Comparison of ENCODE assay signal across 9 mouse cellular contexts in the genomic region with DNA sequence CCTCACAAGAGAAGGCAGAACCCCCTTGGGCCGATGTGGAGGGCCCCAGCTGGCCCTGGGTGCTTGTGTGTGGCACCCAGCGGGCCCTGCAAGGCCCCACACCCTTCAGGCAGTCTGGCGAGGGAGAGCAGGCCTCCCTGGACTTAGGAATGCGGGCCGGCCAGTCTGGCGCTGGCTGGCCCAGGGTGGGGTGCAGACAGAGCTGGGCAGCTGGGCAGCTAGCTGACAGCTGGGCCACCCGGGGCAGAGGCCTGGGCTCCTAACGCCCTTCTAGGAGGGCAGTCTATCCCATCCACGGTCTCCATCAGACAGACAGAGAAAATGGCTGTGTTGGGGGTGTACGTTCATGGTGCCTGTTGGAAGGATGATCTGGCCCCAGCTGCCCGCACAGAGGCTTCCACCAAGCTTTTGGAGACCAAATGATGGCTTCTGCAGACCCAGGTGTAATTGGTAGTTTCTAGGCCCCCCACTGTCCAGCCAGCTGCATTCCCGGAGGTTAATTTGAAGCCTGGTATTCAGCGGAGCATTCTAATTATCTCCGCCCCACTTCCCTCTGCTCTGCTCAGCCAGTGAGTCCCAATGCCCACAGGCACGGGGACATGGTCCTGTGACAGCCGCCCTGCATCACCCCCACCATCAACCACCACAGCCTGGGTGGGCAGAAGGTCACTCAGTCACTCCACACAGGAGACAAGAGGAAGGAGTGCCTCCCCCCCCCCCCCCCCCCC. TPM values are rescaled to one million over a fixed set of nuclear protein-coding genes. Genes with fewer than 3 reads are reported as not detected.
A peak's percentile ranks its signal among the peaks of the same experiment; 100 is the strongest.
DNase-seq lines count a peak whose midpoint lies in the region; ATAC-seq and TF ChIP-seq lines count a peak whose summit lies in the region.
"Had no signal": no experiment of that assay in that cellular context is flagged by ENCODE, and none has a peak within 500 bp of the region (broad histone marks: within the 10 kb centered on the region; RNA-seq: fewer than 3 reads in every experiment).

No protein-coding gene starts in this region.

- no peak for ATAC-seq in erythroblast, adult 5-6 weeks (replicated peaks; ENCODE audit: low FRiP score, poor library complexity, severe bottlenecking)
- ATAC-seq in forebrain, postnatal 0 days: 0 out of 2 replicates have a peak, but pooled peaks have one; percentile 32
- peak; percentile 62 for ATAC-seq in midbrain, embryonic 16.5 days
- ATAC-seq in megakaryocyte-erythroid progenitor cell, adult 5-6 weeks (replicated peaks; ENCODE audit: low FRiP score, low TSS enrichment, poor library complexity, severe bottlenecking): no peak

- TF ChIP-seq CTCF in forebrain, postnatal 0 days (IDR thresholded peaks at IDR 0.05; ENCODE audit: low read depth): no peak

- H3K4me1 ChIP-seq in erythroblast, embryonic 14.5 days (ENCODE audit: control insufficient read depth): peaks cover 72% of the 10 kb centered on the region
- H3K4me1 ChIP-seq in forebrain, postnatal 0 days (ENCODE audit: insufficient read depth): no peaks in the 10 kb centered on the region
- peaks cover 59% of the 10 kb centered on the region for H3K4me1 ChIP-seq in limb, embryonic 10.5 days
- H3K4me1 ChIP-seq in midbrain, embryonic 16.5 days (ENCODE audit: control insufficient read depth, insufficient read depth, low read length): peaks cover 3% of the 10 kb centered on the region; the same call in 1 of the 2 replicates

- no peaks in the 10 kb centered on the region for H3K27me3 ChIP-seq in erythroblast, embryonic 14.5 days (ENCODE audit: control insufficient read depth)
- H3K27me3 ChIP-seq in forebrain, postnatal 0 days (ENCODE audit: insufficient read depth, low read length): no peaks in the 10 kb centered on the region
- no peaks in the 10 kb centered on the region for H3K27me3 ChIP-seq in limb, embryonic 10.5 days (ENCODE audit: low read depth, poor library complexity, severe bottlenecking)
- no peaks in the 10 kb centered on the region for H3K27me3 ChIP-seq in midbrain, embryonic 16.5 days (ENCODE audit: control insufficient read depth, insufficient read depth, low read depth, low read length)

- no peak overlapping the region for H3K4me2 ChIP-seq in forebrain, postnatal 0 days (ENCODE audit: low read depth)
- H3K4me2 ChIP-seq in midbrain, embryonic 16.5 days (ENCODE audit: low read length): no peak overlapping the region

- peak overlapping the region; percentile 29 for H3K4me3 ChIP-seq in erythroblast, embryonic 14.5 days (replicated peaks)
- H3K4me3 ChIP-seq in forebrain, postnatal 0 days (ENCODE audit: low read depth, low read length): no peak overlapping the region
- peak overlapping the region; percentile 26 for H3K4me3 ChIP-seq in limb, embryonic 10.5 days
- H3K4me3 ChIP-seq in midbrain, embryonic 16.5 days (ENCODE audit: low read depth, low read length): no peak overlapping the region

- no peak overlapping the region for H3K27ac ChIP-seq in forebrain, postnatal 0 days (ENCODE audit: low read depth, low read length)
- H3K27ac ChIP-seq in limb, embryonic 10.5 days: peak overlapping the region; percentile 85
- H3K27ac ChIP-seq in midbrain, embryonic 16.5 days (ENCODE audit: low read length): no peak overlapping the region

- H3K9me3 ChIP-seq in erythroblast, embryonic 14.5 days (ENCODE audit: control insufficient read depth, low read length): no peaks in the 10 kb centered on the region
- H3K9me3 ChIP-seq in forebrain, postnatal 0 days (ENCODE audit: low read length): no peaks in the 10 kb centered on the region
- H3K9me3 ChIP-seq in limb, embryonic 10.5 days (replicated peaks): no peaks in the 10 kb centered on the region
- no peaks in the 10 kb centered on the region for H3K9me3 ChIP-seq in midbrain, embryonic 16.5 days (replicated peaks; ENCODE audit: control insufficient read depth, low read length, poor library complexity, severe bottlenecking)

- WGBS in forebrain, postnatal 0 days: 19% methylated on average over 16 of the region's 16 CpGs
- 19% methylated on average over 16 of the region's 16 CpGs for WGBS in limb, embryonic 10.5 days
- 21% methylated on average over 16 of the region's 16 CpGs for WGBS in midbrain, embryonic 16.5 days

- no peak for DNase-seq in forebrain, postnatal 0 days
- peak; percentile 77 for DNase-seq in limb, embryonic 10.5 days (ENCODE audit: low spot score)
- DNase-seq in right cerebral cortex, postnatal 4 days: no peak
- DNase-seq in testis, postnatal 10 days (ENCODE audit: low spot score): no peak

- H3K36me3 ChIP-seq in erythroblast, embryonic 14.5 days (ENCODE audit: control insufficient read depth): peaks cover 28% of the 10 kb centered on the region
- H3K36me3 ChIP-seq in forebrain, postnatal 0 days (ENCODE audit: insufficient read depth): peaks cover 11% of the 10 kb centered on the region; the same call in 1 of the 2 replicates
- H3K36me3 ChIP-seq in limb, embryonic 10.5 days: peaks cover 79% of the 10 kb centered on the region
- H3K36me3 ChIP-seq in midbrain, embryonic 16.5 days (ENCODE audit: control insufficient read depth, insufficient read depth, low read length): peaks cover 13% of the 10 kb centered on the region; the same call in 1 of the 2 replicates

- no peak overlapping the region for H3K9ac ChIP-seq in forebrain, postnatal 0 days
- 0 out of 2 replicates have a peak overlapping the region, but pooled peaks have one; percentile 10 for H3K9ac ChIP-seq in midbrain, embryonic 16.5 days (ENCODE audit: low read depth, low read length)

RNA-seq across cellular contexts. Expression of gene Wdr18, which starts 14.3 kb away (rescaled TPM):
- 4.4 and 4.9 TPM in 2 replicates for polyA plus RNA-seq in erythroblast, embryonic 14.5 days (2012)
- 4.0 and 7.5 TPM in 2 replicates for total RNA-seq in erythroblast, adult 5-6 weeks (2015; ENCODE audit: low replicate concordance)
- 2.5 and 14.2 TPM in 2 replicates for total RNA-seq in erythroblast, adult 5-6 weeks (2017; ENCODE audit: low replicate concordance)
- 58.2 and 84.6 TPM in 2 replicates for total RNA-seq in forebrain, postnatal 0 days (2014; rRNA removed)
- 91.9 and 107 TPM in 2 replicates for polyA plus RNA-seq in forebrain, postnatal 0 days (2015; fragmentation: Nextera tagmentation; extraction: Ambion mirVana)
- 174 and 201 TPM in 2 replicates for polyA plus RNA-seq in limb, embryonic 10.5 days (2016; fragmentation: Nextera tagmentation; extraction: Ambion mirVana)
- 79.5 and 89.4 TPM in 2 replicates for polyA plus RNA-seq in midbrain, embryonic 16.5 days (2015; fragmentation: Nextera tagmentation; extraction: Ambion mirVana)
- 82.9 and 86.4 TPM in 2 replicates for total RNA-seq in megakaryocyte-erythroid progenitor cell, adult 5-6 weeks (2014; fragmentation: Nextera tagmentation)
- total RNA-seq in megakaryocyte-erythroid progenitor cell, adult 5-6 weeks (2017): 23.4 and 24.8 TPM in 2 replicates

RNA-seq across cellular contexts. Expression of gene Arid3a, which starts 18.8 kb away (rescaled TPM):
- polyA plus RNA-seq in erythroblast, embryonic 14.5 days (2012): 1.0 and 1.4 TPM in 2 replicates
- total RNA-seq in erythroblast, adult 5-6 weeks (2015; ENCODE audit: low replicate concordance): 6.3 and 8.8 TPM in 2 replicates
- total RNA-seq in erythroblast, adult 5-6 weeks (2017; ENCODE audit: low replicate concordance): 10.5 and 14.7 TPM in 2 replicates
- total RNA-seq in forebrain, postnatal 0 days (2014; rRNA removed): 7.1 and 7.9 TPM in 2 replicates
- polyA plus RNA-seq in forebrain, postnatal 0 days (2015; fragmentation: Nextera tagmentation; extraction: Ambion mirVana): 1.0 and 2.1 TPM in 2 replicates
- 18.2 and 29.4 TPM in 2 replicates for polyA plus RNA-seq in limb, embryonic 10.5 days (2016; fragmentation: Nextera tagmentation; extraction: Ambion mirVana)
- polyA plus RNA-seq in midbrain, embryonic 16.5 days (2015; fragmentation: Nextera tagmentation; extraction: Ambion mirVana): 1.7 and 2.2 TPM in 2 replicates
- total RNA-seq in megakaryocyte-erythroid progenitor cell, adult 5-6 weeks (2014; fragmentation: Nextera tagmentation): 4.4 and 5.9 TPM in 2 replicates
- 5.4 and 6.0 TPM in 2 replicates for total RNA-seq in megakaryocyte-erythroid progenitor cell, adult 5-6 weeks (2017)

RNA-seq across cellular contexts. Expression of gene R3hdm4, which starts 24.7 kb away (rescaled TPM):
- polyA plus RNA-seq in erythroblast, embryonic 14.5 days (2012): 9.9 and 13.0 TPM in 2 replicates
- total RNA-seq in erythroblast, adult 5-6 weeks (2015; ENCODE audit: low replicate concordance): 42.8 and 46.1 TPM in 2 replicates
- total RNA-seq in erythroblast, adult 5-6 weeks (2017; ENCODE audit: low replicate concordance): 25.0 and 28.3 TPM in 2 replicates
- total RNA-seq in forebrain, postnatal 0 days (2014; rRNA removed): 117 and 129 TPM in 2 replicates
- polyA plus RNA-seq in forebrain, postnatal 0 days (2015; fragmentation: Nextera tagmentation; extraction: Ambion mirVana): 282 and 333 TPM in 2 replicates
- polyA plus RNA-seq in limb, embryonic 10.5 days (2016; fragmentation: Nextera tagmentation; extraction: Ambion mirVana): 116 and 143 TPM in 2 replicates
- polyA plus RNA-seq in midbrain, embryonic 16.5 days (2015; fragmentation: Nextera tagmentation; extraction: Ambion mirVana): 273 and 293 TPM in 2 replicates
- total RNA-seq in megakaryocyte-erythroid progenitor cell, adult 5-6 weeks (2014; fragmentation: Nextera tagmentation): 80.3 and 91.7 TPM in 2 replicates
- total RNA-seq in megakaryocyte-erythroid progenitor cell, adult 5-6 weeks (2017): 35.5 and 38.9 TPM in 2 replicates

RNA-seq across cellular contexts. Expression of gene Grin3b, which starts 24.8 kb away (rescaled TPM):
- polyA plus RNA-seq in erythroblast, embryonic 14.5 days (2012): 0.01 TPM in 1 of 2 replicates, not detected in the other
- not detected in 2 replicates for total RNA-seq in erythroblast, adult 5-6 weeks (2015; ENCODE audit: low replicate concordance)
- not detected in 2 replicates for total RNA-seq in erythroblast, adult 5-6 weeks (2017; ENCODE audit: low replicate concordance)
- total RNA-seq in forebrain, postnatal 0 days (2014; rRNA removed): 0.14 and 0.15 TPM in 2 replicates
- polyA plus RNA-seq in forebrain, postnatal 0 days (2015; fragmentation: Nextera tagmentation; extraction: Ambion mirVana): 0.09 and 0.18 TPM in 2 replicates
- polyA plus RNA-seq in limb, embryonic 10.5 days (2016; fragmentation: Nextera tagmentation; extraction: Ambion mirVana): 0.28 and 0.40 TPM in 2 replicates
- 0.20 and 0.28 TPM in 2 replicates for polyA plus RNA-seq in midbrain, embryonic 16.5 days (2015; fragmentation: Nextera tagmentation; extraction: Ambion mirVana)
- not detected in 2 replicates for total RNA-seq in megakaryocyte-erythroid progenitor cell, adult 5-6 weeks (2014; fragmentation: Nextera tagmentation)
- not detected in 2 replicates for total RNA-seq in megakaryocyte-erythroid progenitor cell, adult 5-6 weeks (2017)
- polyA plus RNA-seq: small intestine, adult 2 months had no signal

RNA-seq across cellular contexts. Expression of gene Kiss1r, which starts 28.9 kb away (rescaled TPM):
- polyA plus RNA-seq in erythroblast, embryonic 14.5 days (2012): 0.01 TPM in 1 of 2 replicates, not detected in the other
- not detected in 2 replicates for total RNA-seq in erythroblast, adult 5-6 weeks (2015; ENCODE audit: low replicate concordance)
- 0.14 TPM in 1 of 2 replicates, not detected in the other for total RNA-seq in erythroblast, adult 5-6 weeks (2017; ENCODE audit: low replicate concordance)
- total RNA-seq in forebrain, postnatal 0 days (2014; rRNA removed): 4.2 and 5.4 TPM in 2 replicates
- 3.4 and 3.6 TPM in 2 replicates for polyA plus RNA-seq in forebrain, postnatal 0 days (2015; fragmentation: Nextera tagmentation; extraction: Ambion mirVana)
- polyA plus RNA-seq in limb, embryonic 10.5 days (2016; fragmentation: Nextera tagmentation; extraction: Ambion mirVana): 0.31 and 0.49 TPM in 2 replicates
- polyA plus RNA-seq in midbrain, embryonic 16.5 days (2015; fragmentation: Nextera tagmentation; extraction: Ambion mirVana): 3.5 and 3.8 TPM in 2 replicates
- 0.31 TPM in 1 of 2 replicates, not detected in the other for total RNA-seq in megakaryocyte-erythroid progenitor cell, adult 5-6 weeks (2014; fragmentation: Nextera tagmentation)
- 2.2 TPM in 1 of 2 replicates, not detected in the other for total RNA-seq in megakaryocyte-erythroid progenitor cell, adult 5-6 weeks (2017)

Comparison
In these comparisons a context has a peak if more than half of its experiments do, and no peak if none do; other contexts are left out.
1. H3K4me3 ChIP-seq: peak in erythroblast, embryonic 14.5 days (single experiment) and limb, embryonic 10.5 days (single experiment); none in forebrain, postnatal 0 days (single experiment) and midbrain, embryonic 16.5 days (single experiment).
2. ATAC-seq: peak in forebrain, postnatal 0 days (single experiment) and midbrain, embryonic 16.5 days (single experiment); none in erythroblast, adult 5-6 weeks (single experiment) and megakaryocyte-erythroid progenitor cell, adult 5-6 weeks (single experiment).
3. RNA of gene Wdr18, which starts 14.3 kb away (polyA plus RNA-seq): 174 to 201 TPM in limb, embryonic 10.5 days, 91.9 to 107 TPM in forebrain, postnatal 0 days and 79.5 to 89.4 TPM in midbrain, embryonic 16.5 days; 4.4 to 4.9 TPM in erythroblast, embryonic 14.5 days; every median in the first group is over 10 times any median in the second.